Mouse (Mus musculus): ENCODE measurements at regions not wholly inside any gene's neighbourhood (a gene's known extent, or its start where the extent isn't known, plus 50 kb on each side); places are given as distances from the start of the nearest gene placed in this dataset.

DNA sequence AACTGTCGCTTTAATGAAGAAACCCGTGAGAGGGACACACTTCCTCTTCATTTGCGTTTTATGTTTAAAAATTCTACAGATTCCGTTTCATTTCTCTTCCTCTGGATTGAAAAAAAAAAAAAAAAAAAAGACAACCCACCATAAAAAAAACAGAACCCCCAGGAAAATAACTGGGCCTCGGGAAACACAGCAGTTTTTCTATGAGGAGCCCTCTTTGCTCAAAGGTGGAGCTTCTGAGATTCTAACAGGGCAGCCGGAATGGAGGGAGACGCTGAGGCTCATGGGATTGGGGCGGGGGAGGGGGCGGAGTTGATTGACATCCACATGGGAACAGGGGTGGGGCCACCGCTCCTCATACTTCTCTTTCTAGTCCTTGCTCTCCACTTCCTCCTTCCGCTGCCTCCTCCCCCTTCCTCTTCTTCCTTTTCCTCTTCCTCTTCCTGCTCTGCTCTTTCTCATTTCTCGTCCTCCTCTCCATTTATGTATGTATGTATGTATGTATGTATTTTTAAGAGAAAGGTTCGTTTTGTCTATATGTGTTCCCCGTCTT lies 174.1 kb upstream of the Mrps10 start:
- Histone ChIP-seq H3K27me3 (ENCODE audit: insufficient read depth, low read length) (no peaks in the 10 kb centered on the region), H3K9me3 (ENCODE audit: low read length) (peaks cover 4% of the 10 kb centered on the region; the same call in 1 of the 2 replicates), H3K4me2 (ENCODE audit: low read depth, low read length) (no peak overlapping the region), H3K36me3 (ENCODE audit: insufficient read depth, low read length) (no peaks in the 10 kb centered on the region), H3K4me1 (ENCODE audit: insufficient read depth, low read length) (no peaks in the 10 kb centered on the region), H3K9ac (replicated peaks; ENCODE audit: low read length) (no peak overlapping the region), H3K27ac (no peak overlapping the region), H3K4me3 (ENCODE audit: low read length) (no peak overlapping the region)
- WGBS = 92% methylated on average over 14 of the region's 14 CpGs
- ATAC-seq = no peak
- DNase-seq (ENCODE audit: low spot score) = no peak
- TF ChIP-seq CTCF (IDR thresholded peaks at IDR 0.05; ENCODE audit: low read depth) = no peak

DNA sequence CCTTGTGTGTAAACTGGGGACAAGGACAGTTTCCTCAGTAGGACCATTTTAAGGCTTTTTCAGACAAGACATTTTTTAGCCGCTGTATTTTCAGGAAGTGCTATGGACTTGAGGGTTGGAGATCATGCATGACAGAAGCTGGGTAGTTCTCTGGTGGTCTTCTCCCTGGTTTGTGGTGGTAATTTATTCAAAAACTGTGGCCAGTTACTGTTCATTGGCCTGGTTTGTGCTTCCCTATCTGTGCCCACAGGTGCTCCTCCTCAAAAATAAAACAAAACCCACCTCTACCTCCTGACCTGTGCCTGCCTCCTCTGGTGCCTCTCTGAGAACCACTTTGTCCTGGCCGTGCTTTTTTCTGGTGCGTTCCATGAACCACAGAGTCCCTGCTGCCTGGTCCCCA lies 177.3 kb upstream of the Mrps10 start:
- Histone ChIP-seq H3K27ac (no peak overlapping the region), H3K9me3 (ENCODE audit: low read length) (peaks cover 4% of the 10 kb centered on the region; the same call in 1 of the 2 replicates), H3K27me3 (ENCODE audit: insufficient read depth, low read length) (no peaks in the 10 kb centered on the region), H3K4me2 (ENCODE audit: low read depth, low read length) (no peak overlapping the region), H3K4me1 (ENCODE audit: insufficient read depth, low read length) (no peaks in the 10 kb centered on the region), H3K9ac (replicated peaks; ENCODE audit: low read length) (no peak overlapping the region), H3K36me3 (ENCODE audit: insufficient read depth, low read length) (no peaks in the 10 kb centered on the region), H3K4me3 (ENCODE audit: low read length) (no peak overlapping the region)
- ATAC-seq (no peak), DNase-seq (ENCODE audit: low spot score) (no peak)
- 93% methylated on average over 3 of the region's 3 CpGs for WGBS
- TF ChIP-seq CTCF (IDR thresholded peaks at IDR 0.05; ENCODE audit: low read depth) = no peak

DNA sequence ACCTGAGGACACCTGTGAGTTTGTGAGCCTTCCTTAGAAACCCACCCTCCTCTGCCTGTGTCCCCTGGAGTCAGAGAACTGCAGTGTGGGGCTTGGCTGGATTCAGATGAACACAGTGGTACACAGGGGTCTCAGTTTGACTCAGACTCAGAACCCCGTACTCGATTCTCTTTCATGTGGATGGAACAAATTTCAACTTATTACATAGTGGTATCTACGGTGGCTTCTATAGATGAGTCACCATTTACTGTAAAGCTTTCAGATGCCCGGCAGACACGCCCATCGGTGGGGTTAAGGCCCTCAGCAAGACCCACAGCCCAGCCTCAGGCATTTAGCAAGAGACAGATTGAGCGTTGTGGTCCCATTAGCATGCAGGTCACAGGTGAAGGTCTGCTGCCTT lies 178.9 kb upstream of the Mrps10 start:
- DNase-seq (ENCODE audit: low spot score) = no peak
- TF ChIP-seq CTCF (IDR thresholded peaks at IDR 0.05; ENCODE audit: low read depth) = no peak
- peaks cover 2% of the 10 kb centered on the region; the same call in 1 of the 2 replicates for H3K9me3 ChIP-seq (ENCODE audit: low read length)
- WGBS = 83% methylated on average over 7 of the region's 7 CpGs
- no peaks in the 10 kb centered on the region for H3K4me1 ChIP-seq (ENCODE audit: insufficient read depth, low read length)
- H3K4me2 ChIP-seq (ENCODE audit: low read depth, low read length) = no peak overlapping the region
- no peak overlapping the region for H3K9ac ChIP-seq (replicated peaks; ENCODE audit: low read length)
- no peaks in the 10 kb centered on the region for H3K27me3 ChIP-seq (ENCODE audit: insufficient read depth, low read length)
- H3K4me3 ChIP-seq (ENCODE audit: low read length) = no peak overlapping the region
- no peak overlapping the region for H3K27ac ChIP-seq
- no peak for ATAC-seq
- no peaks in the 10 kb centered on the region for H3K36me3 ChIP-seq (ENCODE audit: insufficient read depth, low read length)

DNA sequence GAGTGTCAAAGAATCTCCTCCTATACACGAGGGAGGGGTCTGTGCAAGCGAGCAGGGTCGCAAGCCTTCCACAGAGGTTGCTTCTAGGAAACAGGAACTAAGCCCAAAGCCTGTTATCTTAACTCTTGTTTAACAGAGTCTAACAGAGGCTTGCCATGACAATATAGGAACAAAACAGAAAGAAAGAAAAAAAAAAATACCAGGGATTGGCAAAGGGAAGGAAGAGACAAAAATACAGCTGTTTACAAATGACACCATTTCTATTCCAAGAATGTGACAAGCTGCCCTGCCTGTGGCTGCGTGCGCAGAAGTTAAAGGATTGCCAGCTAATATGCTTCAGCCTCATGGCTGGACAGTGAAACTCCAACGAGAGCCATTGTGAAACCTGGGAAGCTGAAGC lies 173.8 kb upstream of the Ubr2 start:
- Histone ChIP-seq H3K27ac (no peak overlapping the region), H3K27me3 (ENCODE audit: insufficient read depth, low read length) (no peaks in the 10 kb centered on the region), H3K36me3 (ENCODE audit: insufficient read depth, low read length) (no peaks in the 10 kb centered on the region), H3K9me3 (ENCODE audit: low read length) (no peaks in the 10 kb centered on the region), H3K4me3 (ENCODE audit: low read length) (no peak overlapping the region), H3K4me1 (ENCODE audit: insufficient read depth, low read length) (no peaks in the 10 kb centered on the region), H3K4me2 (ENCODE audit: low read depth, low read length) (no peak overlapping the region), H3K9ac (replicated peaks; ENCODE audit: low read length) (no peak overlapping the region)
- no peak for ATAC-seq
- DNase-seq (ENCODE audit: low spot score) = no peak
- TF ChIP-seq CTCF (IDR thresholded peaks at IDR 0.05; ENCODE audit: low read depth) = no peak
- 76% methylated on average over 6 of the region's 6 CpGs for WGBS

DNA sequence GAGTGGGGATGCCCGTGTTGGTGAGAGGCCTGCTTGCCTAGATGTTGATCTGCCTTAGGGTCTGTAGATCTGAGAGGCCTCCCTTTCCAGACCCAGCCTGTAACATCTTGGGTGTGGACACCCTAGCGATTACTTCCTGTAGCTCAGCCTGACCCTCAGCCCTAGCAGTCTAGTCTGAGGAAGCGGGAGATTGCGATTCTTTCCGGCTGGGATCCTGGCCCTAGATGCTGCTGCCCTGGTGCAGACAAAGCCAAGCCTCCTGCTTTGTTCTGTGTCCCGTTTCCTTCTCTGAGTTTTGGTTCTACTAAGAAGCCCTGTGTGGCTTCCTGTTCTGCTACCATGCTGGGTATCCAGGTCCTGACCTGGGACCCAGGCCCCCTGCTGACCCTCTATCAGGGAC lies 171.8 kb upstream of the Ubr2 start:
- H3K9ac ChIP-seq (replicated peaks; ENCODE audit: low read length) = no peak overlapping the region
- TF ChIP-seq CTCF (IDR thresholded peaks at IDR 0.05; ENCODE audit: low read depth) = no peak
- 51% methylated on average over 6 of the region's 6 CpGs for WGBS
- no peaks in the 10 kb centered on the region for H3K36me3 ChIP-seq (ENCODE audit: insufficient read depth, low read length)
- no peaks in the 10 kb centered on the region for H3K9me3 ChIP-seq (ENCODE audit: low read length)
- no peaks in the 10 kb centered on the region for H3K27me3 ChIP-seq (ENCODE audit: insufficient read depth, low read length)
- no peak overlapping the region for H3K27ac ChIP-seq
- no peak overlapping the region for H3K4me3 ChIP-seq (ENCODE audit: low read length)
- H3K4me2 ChIP-seq (ENCODE audit: low read depth, low read length) = no peak overlapping the region
- H3K4me1 ChIP-seq (ENCODE audit: insufficient read depth, low read length) = no peaks in the 10 kb centered on the region
- ATAC-seq (no peak), DNase-seq (ENCODE audit: low spot score) (no peak)

DNA sequence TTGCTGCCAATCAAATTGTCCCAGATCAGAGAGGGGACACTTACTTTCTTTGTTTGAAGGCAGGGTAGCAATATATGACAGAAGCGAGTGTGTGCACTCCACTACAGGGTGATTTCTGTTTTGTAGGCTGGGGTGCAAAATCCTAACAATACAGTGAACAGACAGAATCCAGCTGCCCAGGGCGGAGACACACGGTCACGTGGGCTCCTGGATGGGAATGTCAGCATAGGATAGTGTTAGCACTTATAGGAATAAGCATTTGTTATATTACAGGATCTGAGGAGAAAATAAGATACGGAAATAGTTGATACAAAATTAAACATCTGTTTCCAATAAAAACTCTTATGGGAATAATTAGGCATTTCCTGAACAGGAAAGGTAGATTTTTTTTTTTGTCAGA lies 169.1 kb upstream of the Ubr2 start:
- DNase-seq (ENCODE audit: low spot score) (no peak), ATAC-seq (no peak)
- Histone ChIP-seq H3K4me3 (ENCODE audit: low read length) (no peak overlapping the region), H3K4me2 (ENCODE audit: low read depth, low read length) (no peak overlapping the region), H3K36me3 (ENCODE audit: insufficient read depth, low read length) (no peaks in the 10 kb centered on the region), H3K9ac (replicated peaks; ENCODE audit: low read length) (no peak overlapping the region), H3K4me1 (ENCODE audit: insufficient read depth, low read length) (no peaks in the 10 kb centered on the region), H3K27me3 (ENCODE audit: insufficient read depth, low read length) (no peaks in the 10 kb centered on the region), H3K27ac (no peak overlapping the region), H3K9me3 (ENCODE audit: low read length) (no peaks in the 10 kb centered on the region)
- no peak for TF ChIP-seq CTCF (IDR thresholded peaks at IDR 0.05; ENCODE audit: low read depth)
- 76% methylated on average over 5 of the region's 5 CpGs for WGBS

DNA sequence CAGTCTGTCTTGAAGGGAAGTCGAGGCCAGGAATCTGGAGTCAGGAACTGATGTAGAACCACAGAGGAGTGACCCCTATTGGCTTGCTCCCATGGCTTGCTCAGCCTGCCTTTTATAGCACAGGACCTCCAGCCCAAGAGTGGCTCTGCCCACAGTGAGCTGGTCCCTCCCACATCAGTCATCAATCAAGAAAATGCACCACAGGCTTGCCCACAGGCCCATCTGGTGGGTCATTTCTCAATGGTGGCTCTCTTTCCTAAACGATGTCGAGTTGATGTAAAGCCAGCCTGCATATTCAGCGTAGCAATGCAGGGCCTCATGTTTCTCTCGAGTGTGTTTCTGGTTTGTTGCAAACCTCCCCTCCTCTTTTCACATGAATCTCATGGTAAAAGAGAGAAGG lies 168.3 kb upstream of the Ubr2 start:
- Histone ChIP-seq H3K4me1 (ENCODE audit: insufficient read depth, low read length) (no peaks in the 10 kb centered on the region), H3K27me3 (ENCODE audit: insufficient read depth, low read length) (no peaks in the 10 kb centered on the region), H3K4me2 (ENCODE audit: low read depth, low read length) (no peak overlapping the region), H3K9ac (replicated peaks; ENCODE audit: low read length) (no peak overlapping the region), H3K4me3 (ENCODE audit: low read length) (no peak overlapping the region), H3K9me3 (ENCODE audit: low read length) (no peaks in the 10 kb centered on the region), H3K36me3 (ENCODE audit: insufficient read depth, low read length) (no peaks in the 10 kb centered on the region), H3K27ac (peak overlapping the region; percentile 26; the same call in 1 of the 2 replicates)
- TF ChIP-seq CTCF (IDR thresholded peaks at IDR 0.05; ENCODE audit: low read depth) = no peak
- DNase-seq (ENCODE audit: low spot score) = no peak
- ATAC-seq = no peak
- WGBS = 44% methylated on average over 5 of the region's 5 CpGs

All from hindbrain, postnatal 0 days (tissue).